Mouse (Mus musculus) sigmoid colon, adult 10 weeks (tissue): ENCODE data around the gene Mum1l1. TPM values are rescaled to one million over a fixed set of nuclear protein-coding genes. Genes with fewer than 3 reads are reported as not detected.

Experiments
- polyA plus RNA-seq: library from polyadenylated mRNA; stranded (reverse); fragments of 350-450 nt; fragmentation: Illumina TruSeq; extraction: RNeasy Lipid Tissue Mini Kit (QIAGEN cat#74804); gene quantifications from one replicate; pipeline ENCODE4 v1.2.3, GENCODE M21; 2014; ENCODE audit warnings: low read depth, low replicate concordance

The Mum1l1 gene
- 1.4 TPM for polyA plus RNA-seq

DNA sequence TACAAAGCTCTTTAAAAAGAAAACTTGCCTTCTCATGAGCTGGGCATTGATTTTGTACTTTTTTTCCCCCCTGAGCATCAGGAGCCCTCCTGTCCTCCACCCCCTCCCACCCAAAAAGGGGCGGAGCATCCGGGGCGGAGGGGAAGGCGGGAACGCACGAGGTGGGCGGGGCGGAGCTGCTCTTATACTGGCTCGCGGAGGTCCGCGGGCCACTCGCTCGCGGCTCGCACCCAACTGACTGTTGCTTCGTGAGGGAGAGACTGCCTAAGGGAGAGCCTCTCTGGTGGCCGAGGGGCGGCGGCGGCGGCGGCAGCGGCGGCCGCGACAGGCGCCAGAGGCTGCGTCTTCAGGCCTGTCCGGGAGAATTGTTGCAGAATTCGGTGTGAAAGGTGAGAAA is at the start of gene Mum1l1:
Mum1l1 (plus strand) TSS at position 214 of the 397 bp plus-strand sequence.

DNA sequence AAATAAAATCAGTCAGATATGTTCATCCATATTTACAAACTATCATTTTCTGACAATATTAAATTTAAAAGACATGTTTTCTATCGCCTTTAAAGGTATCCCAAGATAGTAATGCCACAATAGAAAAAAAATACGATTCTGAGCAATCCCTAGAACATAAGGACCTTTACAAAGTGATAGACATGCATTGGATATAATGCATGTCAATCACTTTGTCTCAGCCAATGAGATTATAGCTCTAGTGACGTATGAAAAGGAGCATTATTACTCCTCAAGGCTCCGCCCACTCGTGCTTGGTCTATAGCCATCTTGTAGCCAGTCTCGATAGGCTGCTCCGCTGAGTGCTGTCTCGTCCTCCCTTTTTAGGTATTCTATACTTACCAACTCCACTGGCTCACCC is 30.9 kb upstream of the Mum1l1 start, which contains the start of gene 4933428M09Rik:
4933428M09Rik (plus strand) TSS at position 301 of the 400 bp plus-strand sequence.

Other genes with a start within 250 kb of the Mum1l1 start
- not detected for gene Serpina7, start 124.8 kb upstream of the Mum1l1 start, polyA plus RNA-seq
- not detected for gene 4930513O06Rik, start 123.8 kb upstream of the Mum1l1 start, polyA plus RNA-seq
- not detected for gene 4933428M09Rik, start 30.8 kb upstream of the Mum1l1 start, polyA plus RNA-seq
- not detected for gene Trap1a, start 123.6 kb downstream of the Mum1l1 start, polyA plus RNA-seq